Mouse (Mus musculus): ENCODE measurements at regions not wholly inside any gene's neighbourhood (a gene's known extent, or its start where the extent isn't known, plus 50 kb on each side); places are given as distances from the start of the nearest gene placed in this dataset.

GRCm38 (mm10) chr17:49149896-49150295 is 217.7 kb downstream of the Lrfn2 start:
- ATAC-seq (ENCODE audit: insufficient number of reproducible peaks, low FRiP score, low TSS enrichment): no peak

DNA sequence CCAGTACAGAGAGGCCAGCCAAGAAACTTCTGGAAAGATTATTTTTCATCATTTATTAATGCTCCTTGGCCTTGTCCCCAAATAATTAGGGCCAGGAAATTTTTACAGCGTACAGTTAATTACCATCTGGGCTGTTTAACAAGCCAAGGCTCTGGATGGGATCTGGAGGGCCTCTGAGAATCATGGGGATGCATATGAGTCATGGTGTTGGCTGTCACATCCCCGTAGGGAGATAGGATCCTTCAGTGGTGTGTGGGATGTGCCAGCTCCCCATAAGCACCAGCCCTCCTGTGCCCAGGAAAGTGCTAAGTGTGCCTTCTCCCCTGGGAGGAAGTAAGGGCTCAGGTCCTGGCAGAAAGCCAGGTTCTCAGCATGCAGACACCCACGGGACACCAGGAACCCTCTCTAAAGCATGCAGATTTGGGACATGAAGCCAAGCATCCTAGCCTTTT is 218.8 kb downstream of the Lrfn2 start:
- peak; percentile 54; the same call in 1 of the 2 replicates for ATAC-seq (ENCODE audit: insufficient number of reproducible peaks, low FRiP score, low TSS enrichment)

- ATAC-seq (ENCODE audit: insufficient number of reproducible peaks, low FRiP score, low TSS enrichment): peak; percentile 22; the same call in 1 of the 2 replicates
These were observed 221.8 kb downstream of the Lrfn2 start for GRCm38 (mm10) chr17:49153994-49154393.

- ATAC-seq (ENCODE audit: insufficient number of reproducible peaks, low FRiP score, low TSS enrichment): no peak
These were observed 222.9 kb downstream of the Lrfn2 start for GRCm38 (mm10) chr17:49155001-49155515.

- no peak for ATAC-seq (ENCODE audit: insufficient number of reproducible peaks, low FRiP score, low TSS enrichment)
These were observed 225.4 kb downstream of the Lrfn2 start for GRCm38 (mm10) chr17:49157586-49157985.

DNA sequence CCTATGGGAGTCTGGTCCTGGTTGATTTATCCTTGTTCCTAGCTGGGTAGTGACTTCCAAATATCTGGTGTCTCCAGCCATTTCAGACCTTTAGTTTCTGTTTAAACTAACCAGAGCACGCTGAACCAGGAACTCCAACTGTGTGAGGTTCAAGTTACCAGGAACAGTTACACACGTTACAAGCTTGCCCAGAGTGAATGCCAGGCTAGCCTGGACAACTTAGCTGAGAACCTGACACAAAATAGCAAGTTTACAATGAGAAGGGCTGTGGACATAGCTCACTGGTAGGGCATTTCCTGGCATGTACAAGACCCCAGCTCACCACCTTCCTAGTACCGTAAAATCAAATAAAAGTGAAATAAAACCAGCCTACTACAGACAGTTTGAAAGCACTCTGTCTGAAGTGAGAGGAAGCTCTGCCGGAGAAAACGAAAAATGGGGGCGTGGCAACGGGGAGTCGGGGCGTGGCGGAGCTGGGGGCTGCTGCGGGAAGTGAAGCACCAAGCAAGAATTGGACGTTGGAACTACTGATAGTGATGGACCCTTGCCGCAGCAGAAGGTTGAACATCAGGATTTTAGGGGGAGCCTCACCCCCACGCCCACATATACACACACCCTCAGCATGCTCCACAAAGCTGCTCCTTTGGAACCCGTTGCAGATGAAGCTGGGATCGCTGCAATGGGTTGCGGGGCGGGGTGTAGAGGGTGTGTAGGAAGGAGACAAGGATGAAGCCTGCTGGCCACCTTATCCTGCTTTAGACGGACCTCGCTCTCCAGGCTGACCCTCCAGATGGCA is 239.3 kb downstream of the Lrfn2 start:
- ATAC-seq (ENCODE audit: insufficient number of reproducible peaks, low FRiP score, low TSS enrichment): no peak

DNA sequence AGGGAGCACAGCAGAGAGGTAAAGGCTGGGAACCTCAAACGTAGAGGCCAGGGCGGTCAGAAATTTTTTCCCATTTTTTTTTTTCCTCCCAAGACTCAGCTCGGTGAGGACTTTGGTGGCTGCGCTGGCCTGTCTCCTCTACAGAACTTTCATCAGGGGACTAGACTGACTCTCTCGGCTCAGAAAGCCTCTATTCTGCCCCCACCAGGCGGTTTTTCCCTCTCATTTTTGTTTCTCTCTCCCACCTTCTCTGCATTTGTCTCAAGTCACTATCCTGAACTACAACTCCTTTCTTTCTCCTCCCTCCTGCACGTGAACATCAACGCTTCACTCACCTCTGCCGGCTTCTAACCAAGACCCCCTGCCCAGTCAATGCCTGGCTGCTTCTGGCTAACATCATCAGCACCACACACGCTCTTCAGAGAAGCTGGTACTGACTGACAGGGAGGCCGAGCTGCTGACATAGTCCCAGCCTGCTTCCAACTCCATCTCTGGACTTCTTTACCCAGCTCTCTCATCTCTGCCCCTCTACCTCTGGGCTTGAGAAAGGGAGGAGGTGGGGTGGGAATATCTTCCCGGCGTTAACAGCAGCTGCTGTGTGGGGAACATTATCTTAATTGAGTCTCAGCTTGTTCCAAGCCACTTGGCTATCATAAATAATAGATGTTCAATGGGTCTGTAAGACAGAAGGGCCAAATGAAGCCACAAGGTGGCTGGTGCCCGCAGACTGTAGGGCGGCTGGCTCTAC is 240.0 kb downstream of the Lrfn2 start:
- peak; percentile 41 for ATAC-seq (ENCODE audit: insufficient number of reproducible peaks, low FRiP score, low TSS enrichment)

- no peak for ATAC-seq (ENCODE audit: insufficient number of reproducible peaks, low FRiP score, low TSS enrichment)
These were observed 240.6 kb downstream of the Lrfn2 start for GRCm38 (mm10) chr17:49172800-49173150.

- no peak for ATAC-seq (ENCODE audit: insufficient number of reproducible peaks, low FRiP score, low TSS enrichment)
These were observed 246.0 kb downstream of the Lrfn2 start for GRCm38 (mm10) chr17:49177966-49178731.

DNA sequence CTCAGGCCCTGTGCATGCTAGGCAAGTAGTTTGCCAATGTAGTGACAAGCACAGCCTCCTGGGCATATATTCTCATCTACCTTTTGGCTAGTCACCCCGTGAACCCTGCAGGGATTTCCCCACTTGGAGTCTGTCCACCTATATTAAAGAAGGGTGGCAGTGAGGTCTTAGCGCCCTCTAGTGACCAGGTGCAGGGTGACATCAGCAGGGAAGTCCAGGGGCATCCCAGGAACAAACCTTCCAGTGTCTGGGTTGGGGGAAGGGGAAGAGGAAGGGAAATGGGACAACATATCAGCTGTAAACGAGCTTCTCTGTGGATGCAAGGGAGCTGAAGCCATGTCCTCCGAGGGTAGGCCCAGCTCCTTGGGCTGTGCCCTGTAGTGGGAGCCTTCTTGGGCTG is 245.7 kb upstream of the Mocs1 start:
- ATAC-seq (ENCODE audit: insufficient number of reproducible peaks, low FRiP score, low TSS enrichment): no peak

DNA sequence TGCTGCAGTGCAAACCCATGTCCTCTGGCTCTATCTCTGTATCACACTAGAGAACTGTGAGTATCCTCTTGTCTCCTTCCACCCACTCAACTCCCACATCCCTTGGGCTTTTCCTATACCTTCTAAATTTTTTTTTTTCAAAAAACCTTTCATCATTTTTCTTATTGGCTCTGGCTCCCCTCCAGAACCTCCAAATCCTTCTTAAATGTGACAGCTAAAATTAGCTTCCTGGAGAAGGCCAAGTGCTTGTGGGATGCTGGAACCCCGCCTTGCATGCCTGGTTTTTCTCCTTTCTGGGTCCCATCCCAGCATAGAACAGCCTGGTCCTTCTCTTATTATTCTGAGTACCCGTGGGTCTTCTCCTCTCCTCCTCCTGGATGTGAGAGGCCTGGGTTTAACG is 244.2 kb upstream of the Mocs1 start:
- ATAC-seq (ENCODE audit: insufficient number of reproducible peaks, low FRiP score, low TSS enrichment): no peak

GRCm38 (mm10) chr17:49185052-49185612 is 243.0 kb upstream of the Mocs1 start:
- no peak for ATAC-seq (ENCODE audit: insufficient number of reproducible peaks, low FRiP score, low TSS enrichment)

GRCm38 (mm10) chr17:49189765-49190164 is 238.4 kb upstream of the Mocs1 start:
- no peak; the same call in 1 of the 2 replicates for ATAC-seq (ENCODE audit: insufficient number of reproducible peaks, low FRiP score, low TSS enrichment)

- peak; percentile 75 for ATAC-seq (ENCODE audit: insufficient number of reproducible peaks, low FRiP score, low TSS enrichment)
These were observed 237.8 kb upstream of the Mocs1 start for GRCm38 (mm10) chr17:49190337-49190736.

DNA sequence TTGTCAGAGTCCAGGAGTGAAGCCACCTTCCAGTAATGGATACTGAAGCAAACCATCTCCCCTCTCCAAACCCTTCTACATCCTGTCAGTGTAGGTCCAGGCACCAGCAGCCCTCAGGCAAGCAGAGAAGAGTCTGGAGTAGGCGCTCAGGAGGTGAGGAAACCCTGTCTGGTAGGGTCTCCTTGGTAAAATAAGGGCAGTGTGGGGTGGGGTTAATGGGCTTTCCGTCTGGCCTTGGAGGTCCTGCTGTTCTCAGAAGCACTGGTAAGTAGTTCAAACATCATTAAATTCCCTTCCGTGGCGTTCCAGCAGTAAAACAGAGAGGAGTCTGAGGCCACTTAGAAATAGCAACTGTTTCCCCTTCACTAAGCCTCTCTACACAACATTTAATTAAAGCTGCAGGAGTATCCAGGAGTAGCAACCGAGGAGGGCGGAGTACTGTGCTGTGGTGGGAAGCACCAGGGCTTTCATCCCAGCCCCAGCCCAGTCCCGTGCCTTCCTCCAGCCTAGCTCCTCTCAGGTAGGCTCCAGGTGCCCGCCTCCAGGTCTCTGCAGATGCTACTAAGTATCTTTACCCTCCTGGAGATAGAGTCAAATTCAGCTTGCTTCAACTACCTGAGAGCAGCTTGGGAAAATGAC is 232.0 kb upstream of the Mocs1 start:
- ATAC-seq (ENCODE audit: insufficient number of reproducible peaks, low FRiP score, low TSS enrichment): no peak

DNA sequence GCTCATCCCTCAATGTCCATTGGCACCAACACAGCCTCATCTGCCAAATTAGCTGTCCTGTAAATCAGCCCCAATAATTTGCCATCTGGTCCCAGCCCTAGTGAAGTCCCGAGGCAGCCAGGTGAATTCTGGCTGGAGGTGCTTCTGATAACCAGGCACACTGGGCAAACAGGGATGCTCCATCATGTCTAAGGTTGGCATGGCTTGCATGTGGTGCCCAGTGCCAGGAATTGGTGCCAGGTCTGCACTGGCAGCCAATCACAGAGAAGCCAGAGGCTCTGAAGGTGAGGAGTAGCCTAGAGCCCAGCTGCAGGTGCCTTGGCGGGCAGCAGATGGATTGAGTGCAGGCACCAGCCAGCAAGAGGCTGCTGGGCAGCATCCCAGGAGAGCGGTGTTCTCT is 226.7 kb upstream of the Mocs1 start:
- peak; percentile 93 for ATAC-seq (ENCODE audit: insufficient number of reproducible peaks, low FRiP score, low TSS enrichment)

DNA sequence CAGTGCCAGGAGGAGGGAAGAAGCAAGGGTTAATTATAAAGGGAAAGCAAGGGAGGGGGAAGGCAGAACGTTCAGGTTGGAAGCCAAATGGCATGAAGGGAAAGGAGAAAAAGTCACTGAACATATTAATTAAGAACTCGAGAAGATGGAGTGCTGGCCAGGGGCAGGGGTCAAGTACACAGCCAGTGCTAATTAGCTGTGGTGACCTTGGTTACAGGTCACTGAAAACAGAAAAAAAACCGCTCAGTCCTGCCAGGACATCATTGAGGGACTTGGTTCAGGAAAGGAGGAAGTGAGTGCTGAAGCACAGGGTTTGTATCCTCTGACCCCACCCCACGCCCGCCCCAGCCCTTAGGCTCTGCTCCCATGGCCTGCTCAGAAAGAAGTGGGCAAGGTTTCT is 223.1 kb upstream of the Mocs1 start:
- ATAC-seq (ENCODE audit: insufficient number of reproducible peaks, low FRiP score, low TSS enrichment): no peak

GRCm38 (mm10) chr17:49205564-49205963 is 222.6 kb upstream of the Mocs1 start:
- no peak for ATAC-seq (ENCODE audit: insufficient number of reproducible peaks, low FRiP score, low TSS enrichment)

DNA sequence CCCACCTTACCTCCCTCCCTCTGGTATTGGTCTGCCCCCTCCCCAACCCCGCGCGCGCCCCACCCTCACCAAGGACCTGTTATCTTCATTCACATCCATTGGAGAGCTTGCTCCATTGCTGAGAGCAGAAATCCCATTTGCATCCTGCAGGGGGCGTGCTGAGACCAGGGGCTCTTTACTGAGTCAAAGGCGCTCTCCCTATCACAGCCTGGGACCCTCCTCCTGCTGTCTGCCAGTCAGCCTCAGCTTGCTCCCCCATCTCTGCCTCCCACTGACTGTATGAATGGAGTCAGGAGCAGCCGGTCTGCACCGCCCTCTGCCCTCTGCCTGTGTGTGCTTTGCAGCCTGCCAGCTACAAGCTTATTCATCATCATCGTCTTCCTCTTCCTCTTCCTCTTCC is 221.5 kb upstream of the Mocs1 start:
- ATAC-seq (ENCODE audit: insufficient number of reproducible peaks, low FRiP score, low TSS enrichment): no peak

DNA sequence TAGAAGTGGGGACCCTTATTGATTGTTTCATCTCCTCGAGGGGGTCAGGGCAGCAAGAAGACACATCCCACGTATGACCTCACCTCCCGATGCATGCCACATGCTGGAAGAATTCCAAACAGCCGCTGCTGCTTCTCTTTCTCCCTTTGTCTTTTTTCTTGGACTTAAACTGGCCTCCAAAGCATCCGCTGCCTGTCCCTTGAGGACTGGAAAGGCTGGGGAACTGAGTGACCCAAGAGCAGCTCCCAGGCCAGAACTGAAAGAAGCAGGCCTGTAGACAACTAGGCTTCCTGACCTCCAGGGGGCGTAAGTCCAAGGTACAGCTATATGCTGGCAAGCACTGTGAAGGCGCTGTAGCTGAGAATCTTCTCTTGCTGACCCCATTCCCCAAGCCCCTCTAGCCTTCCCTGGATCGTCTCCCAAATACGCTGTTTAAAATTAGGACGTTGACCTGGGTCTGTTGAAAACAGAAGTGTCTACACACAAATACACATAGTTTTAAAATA is 219.8 kb upstream of the Mocs1 start:
- no peak for ATAC-seq (ENCODE audit: insufficient number of reproducible peaks, low FRiP score, low TSS enrichment)

Measured in cerebellum, adult (tissue).